Mouse (Mus musculus) CD4-positive, CD25-positive, alpha-beta regulatory T cell, adult 2 months (primary cell): ENCODE results near the gene Baiap2l1.

Experiments
- DNase-seq: peaks from one replicate; pipeline ENCODE4 v3.0.0-alpha.2; 2012; ENCODE audit warnings: low read depth, low spot score

The Baiap2l1 gene

DNA sequence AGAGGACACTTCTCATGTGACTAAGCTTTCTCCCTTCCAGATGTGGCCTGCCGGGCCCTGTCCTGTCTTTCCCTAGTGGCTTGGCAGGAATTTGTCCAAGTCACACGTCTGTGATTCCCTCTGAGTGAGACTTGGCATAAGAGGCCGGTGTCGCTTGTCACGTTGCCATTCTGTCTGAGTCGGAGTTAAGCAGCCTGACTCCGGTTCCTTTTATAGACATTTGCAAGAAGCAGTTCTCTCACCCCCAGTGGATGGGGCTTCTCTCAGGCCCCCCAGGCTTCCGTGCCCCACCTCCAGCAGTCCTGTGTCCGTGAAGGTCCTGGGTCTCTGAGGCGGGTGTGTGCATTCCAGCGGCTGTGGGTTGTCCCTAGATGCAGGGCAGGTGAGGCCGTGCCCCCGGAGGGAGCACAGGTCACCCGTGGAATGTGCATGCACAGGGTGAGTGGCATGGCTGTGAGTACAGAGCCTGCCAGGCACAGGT, 99.7 kb downstream of the Baiap2l1 start:
- no peak for DNase-seq

DNA sequence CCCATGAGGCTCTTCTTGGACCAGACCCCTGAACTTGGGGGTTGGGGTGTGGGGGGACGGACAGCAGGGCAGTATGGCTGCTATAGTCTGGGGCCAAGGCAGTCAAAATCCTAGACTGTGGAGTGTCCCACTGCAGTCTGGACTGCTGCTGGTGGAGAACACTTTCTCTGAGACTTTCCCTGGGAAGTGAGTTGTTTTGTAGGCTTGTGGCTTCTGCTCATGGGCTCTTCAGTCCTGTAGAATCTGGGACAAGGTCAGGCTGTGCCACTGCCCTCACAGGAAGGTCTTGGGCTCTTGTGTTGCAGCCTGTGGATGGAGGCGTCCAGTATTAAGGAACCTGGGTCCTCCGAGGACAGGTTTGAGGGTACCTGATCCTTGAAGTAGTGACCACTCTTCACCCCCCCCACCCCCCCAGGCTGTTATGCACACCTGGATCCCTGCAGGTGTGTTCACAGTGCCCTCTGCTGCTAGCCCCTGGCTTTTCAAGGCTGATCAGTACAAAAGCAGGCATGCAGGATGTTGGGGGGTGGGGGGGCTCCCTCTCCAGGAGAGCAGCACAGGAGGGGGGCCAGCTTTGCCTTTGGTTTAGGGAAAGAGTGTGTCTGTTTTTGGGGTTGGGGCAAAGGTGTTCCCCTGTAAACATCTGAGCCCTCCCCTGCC, 100.3 kb downstream of the Baiap2l1 start:
- DNase-seq: peak; percentile 29

DNA sequence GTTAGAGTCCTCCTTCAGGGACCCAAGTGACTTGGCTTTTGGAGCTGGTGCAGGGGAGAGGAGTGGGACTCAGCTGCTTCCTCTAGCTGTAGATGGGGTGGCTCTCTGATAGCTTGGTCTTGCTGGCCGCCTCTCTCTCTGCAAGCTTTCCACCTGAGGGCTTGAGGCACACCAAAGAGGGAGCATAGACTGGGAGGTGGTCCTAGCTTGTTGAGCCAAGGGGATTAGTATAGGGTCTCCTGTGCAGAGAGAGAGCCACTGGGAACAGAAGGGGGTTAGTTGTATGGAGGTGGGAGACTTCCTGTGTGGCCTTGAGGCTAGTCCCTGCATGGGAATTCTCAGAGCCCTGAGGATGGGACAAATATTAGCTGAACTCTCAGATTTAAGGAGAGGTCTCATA, 101.0 kb downstream of the Baiap2l1 start:
- DNase-seq: no peak

DNA sequence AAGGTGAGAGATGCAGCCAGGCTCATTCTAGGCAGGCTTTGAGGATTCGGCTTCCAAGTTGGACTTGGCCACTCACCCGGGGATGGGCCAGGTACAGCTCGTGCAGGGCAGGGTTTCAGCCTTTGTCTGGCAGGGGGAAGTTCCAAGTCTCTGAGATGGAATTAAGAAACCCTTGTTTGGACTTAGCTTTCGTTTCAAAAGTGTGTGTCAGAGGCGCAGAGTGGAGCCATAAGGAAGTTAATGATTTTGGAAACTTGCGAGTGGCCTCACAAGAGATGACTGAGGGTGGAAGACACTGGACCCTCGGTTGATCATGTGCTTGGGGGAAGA, 101.4 kb downstream of the Baiap2l1 start:
- DNase-seq: no peak

DNA sequence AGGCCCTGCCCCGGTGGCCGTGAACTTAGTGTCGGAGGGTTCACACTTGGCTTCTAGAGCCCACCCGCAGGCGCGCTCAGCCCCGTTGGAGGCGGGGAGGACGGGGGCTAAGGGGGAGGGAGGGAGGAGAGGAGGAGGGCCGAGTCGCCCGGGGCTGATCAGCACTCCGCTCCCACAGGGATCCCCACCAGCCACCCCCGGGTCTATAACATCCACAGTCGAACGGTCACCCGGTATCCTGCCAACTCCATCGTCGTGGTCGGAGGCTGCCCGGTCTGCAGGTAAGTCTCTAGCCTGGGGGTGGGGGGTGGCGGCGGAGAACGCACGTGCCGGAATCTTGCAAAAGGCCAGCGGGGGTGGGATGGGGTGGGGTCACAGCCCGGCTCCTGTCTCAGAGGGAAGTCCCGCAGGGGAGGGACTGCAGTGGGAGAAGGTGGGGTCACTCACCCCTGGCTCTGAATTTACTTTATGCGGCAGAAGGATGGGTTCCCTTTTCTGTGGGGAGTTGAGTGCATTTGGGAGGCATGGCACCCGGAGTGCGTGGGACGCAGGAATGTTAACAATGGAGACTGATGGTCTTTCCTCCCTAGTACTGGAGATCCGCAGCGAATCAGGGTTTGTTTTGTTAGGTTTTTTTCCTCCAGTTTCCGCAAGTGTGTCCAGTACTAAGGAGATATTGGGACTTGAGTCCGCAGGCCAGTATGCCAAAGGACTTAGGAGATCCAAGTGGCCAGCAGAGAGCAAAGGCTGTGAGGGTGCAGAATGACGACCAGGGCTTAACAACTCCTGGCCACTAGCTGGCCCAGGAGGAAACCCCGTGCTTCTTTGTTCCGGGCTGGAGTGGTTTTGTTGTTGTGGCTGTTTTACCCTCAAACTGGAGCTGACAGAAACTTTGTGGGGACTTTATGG, 102.0 kb downstream of the Baiap2l1 start:
- peak; percentile 63 for DNase-seq

DNA sequence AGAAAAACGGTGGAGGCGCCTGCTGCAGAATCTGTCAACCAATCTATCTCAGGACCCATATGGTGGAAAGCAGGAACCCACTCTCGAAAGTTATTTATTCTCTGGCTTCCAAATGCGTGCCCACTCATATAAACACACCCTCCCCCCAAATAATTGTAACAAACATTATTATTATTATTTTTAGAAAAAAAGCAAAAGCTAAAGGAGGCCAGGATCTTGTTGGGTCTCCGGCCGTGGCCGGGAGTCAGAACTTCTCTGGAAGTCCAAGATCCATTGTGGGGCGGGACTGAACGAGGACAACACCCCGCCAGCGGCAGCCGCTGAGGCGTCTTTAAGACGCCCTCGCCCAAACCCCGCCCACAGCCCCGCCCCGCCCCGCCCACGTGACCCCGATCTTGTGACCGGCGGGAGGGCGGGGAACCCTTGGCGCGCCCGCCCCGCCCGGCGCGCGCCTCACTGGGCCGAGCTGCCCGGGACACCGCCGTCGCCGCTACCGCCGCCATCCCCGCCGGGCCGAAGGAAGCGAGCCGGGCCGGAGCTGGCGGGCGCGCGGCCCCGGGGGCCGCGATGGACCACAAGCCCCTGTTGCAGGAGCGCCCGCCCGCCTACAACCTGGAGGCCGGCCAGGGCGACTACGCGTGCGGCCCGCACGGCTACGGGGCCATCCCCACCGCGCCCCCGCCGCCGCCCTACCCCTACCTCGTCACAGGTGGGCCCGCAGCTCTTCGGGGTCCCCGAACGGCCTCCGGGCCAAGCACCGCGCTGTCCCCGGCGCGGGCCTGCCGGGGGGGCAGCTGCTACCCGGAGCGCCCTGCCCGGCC, 102.9 kb downstream of the Baiap2l1 start:
- peak; percentile 93 for DNase-seq

DNA sequence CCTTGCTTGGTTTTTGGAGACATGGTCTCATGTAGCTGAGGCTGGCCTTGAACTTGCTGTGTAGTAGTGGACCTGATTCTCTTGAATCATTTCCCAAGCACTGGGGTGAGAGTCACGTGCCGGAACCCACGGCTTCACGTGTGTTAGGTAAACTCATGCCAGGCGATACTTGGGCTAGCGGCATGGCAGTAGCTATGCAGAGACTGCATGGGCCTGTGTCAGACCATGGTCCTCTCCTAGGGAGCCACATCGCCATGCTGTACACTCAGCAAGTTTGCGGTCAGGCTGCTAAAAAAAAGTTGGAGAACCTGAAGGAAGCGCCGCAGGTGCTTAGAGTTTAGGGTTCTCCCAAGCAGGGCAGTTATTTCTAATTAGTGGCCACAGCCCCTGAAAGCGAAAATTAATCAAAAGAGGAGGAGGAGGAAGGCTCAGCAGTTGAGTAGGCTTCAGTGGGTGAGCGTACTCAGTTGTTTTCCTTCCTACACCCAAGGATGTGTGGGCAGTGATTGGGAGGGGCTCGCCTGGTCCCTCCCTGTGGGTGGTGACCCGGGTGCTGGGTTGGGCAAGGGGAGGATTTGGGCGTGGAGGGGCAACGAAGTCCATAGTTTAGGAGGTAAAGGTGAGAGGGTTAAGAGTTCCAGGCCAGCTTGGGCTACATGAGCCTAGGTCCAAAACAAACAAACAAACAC, 103.6 kb downstream of the Baiap2l1 start:
- DNase-seq: peak; percentile 66

DNA sequence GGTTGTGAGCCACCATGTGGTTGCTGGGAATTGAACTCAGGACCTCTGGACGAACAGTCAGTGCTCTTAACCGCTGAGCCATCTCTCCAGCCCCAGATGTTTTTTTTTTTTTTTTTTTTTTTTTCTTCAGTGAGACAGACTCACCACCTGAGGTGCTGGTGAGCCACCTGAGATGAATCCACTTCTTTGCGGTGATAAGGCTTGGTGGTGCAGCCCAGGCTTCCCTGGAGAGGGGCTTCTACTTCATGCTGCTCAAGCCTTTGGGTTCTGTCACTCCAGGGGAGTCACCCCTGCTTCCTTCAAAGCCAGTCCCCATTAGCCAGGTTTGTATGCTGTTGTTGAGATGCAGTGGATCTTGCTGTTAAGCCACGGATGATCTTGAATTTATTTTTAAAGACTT, 104.7 kb downstream of the Baiap2l1 start:
- peak; percentile 65 for DNase-seq

DNA sequence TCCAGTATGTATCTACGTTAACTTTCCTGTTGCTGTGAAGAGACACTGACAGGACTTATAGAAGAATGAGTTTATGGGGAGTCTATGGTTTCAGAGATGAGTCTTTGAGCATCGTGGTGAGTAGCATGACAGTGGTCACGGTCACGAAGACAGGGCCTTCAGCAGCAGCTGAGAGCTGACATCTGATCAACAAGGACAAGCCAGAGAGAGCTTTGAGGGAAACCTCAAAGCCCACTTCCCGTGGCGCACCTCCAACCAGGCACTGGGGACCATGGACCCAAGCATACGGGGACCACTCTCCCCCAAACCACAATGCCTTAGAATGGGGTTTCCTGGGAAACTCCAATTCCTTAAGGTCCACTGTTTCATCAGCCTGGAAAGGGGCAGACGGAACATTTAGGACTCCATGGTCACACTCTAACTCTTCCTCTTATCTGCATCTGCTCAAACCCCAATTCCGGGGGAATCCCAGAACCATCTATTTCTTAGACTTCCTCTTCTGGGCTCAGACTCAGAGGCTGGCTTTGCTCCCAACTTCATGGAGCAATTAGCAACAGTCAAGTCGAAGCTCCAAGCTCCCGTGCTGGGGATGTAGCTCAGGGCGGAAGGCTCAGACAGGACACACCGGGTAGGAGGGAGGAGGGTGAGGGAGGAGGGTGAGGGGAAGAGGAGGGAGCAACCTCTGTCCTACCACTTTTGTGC, 105.9 kb downstream of the Baiap2l1 start:
- DNase-seq: no peak

DNA sequence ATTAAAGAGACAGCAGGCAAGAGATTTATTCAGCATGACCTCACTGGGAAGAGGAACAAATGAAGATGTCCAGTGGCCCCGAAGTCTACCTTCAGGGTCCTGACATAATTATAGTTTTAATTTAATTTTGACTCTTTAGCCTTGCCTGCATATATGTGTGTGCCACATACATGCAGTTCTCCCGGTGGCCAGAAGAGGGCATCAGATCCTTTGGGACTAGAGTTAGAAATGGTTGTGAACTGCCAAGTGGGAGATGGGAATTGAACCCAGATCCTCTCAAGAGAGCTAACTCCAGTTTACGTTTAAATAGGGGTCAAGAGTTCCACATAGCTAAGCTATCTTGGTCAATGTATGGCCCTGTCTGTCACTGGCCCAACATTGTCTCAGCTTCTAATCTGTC, 108.0 kb downstream of the Baiap2l1 start:
- DNase-seq: peak; percentile 52

DNA sequence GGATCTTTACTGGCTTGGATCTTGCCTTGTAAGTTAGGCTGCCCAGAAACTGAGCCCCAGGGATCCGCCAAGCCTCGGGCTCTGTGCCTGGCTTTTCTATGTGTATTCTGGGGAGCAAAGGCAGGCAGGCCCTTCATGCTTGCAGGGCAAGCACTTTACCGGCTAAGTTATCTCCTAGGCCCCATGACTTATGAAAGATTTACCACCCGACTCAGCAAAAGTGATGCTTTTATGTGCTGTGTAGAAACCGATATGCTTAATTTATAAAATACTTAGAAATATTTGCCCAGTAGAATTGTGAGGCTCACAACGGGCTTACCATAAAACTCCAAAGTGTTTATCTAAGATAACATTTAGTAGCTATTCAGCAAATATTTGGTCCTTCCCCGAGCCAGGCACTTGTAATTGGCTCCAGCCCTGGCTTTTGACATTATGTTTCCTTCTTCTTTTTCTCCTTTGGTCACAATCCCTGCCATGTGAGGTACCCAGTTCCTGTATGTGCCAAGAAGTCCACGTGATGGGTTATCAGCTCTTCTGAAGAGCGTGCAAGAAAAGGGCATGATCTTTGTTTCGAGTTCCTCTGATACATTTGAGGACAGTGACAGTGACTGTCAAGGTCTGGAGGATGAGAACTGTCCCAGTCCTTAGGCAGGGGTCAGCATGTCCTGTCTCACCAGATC, 109.9 kb downstream of the Baiap2l1 start:
- no peak for DNase-seq

DNA sequence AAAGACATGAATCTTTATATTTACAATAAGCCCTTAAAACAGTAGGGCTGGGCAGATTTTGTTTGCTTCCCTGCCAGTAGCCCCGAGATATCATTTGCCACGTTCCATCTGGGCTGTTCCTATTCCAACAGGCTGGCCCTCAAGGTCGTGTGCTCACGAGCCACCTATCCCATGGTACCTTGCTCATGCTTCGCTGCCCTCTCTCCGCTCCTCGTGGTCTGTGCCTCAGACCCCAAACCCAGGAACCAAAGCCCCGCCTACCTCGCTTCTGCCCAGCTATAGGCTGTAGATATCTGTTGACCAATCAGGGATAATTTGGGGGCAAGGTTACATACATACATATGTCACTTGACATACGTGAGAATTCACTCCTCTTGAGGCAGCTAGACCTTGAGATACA, 110.6 kb downstream of the Baiap2l1 start:
- no peak for DNase-seq

DNA sequence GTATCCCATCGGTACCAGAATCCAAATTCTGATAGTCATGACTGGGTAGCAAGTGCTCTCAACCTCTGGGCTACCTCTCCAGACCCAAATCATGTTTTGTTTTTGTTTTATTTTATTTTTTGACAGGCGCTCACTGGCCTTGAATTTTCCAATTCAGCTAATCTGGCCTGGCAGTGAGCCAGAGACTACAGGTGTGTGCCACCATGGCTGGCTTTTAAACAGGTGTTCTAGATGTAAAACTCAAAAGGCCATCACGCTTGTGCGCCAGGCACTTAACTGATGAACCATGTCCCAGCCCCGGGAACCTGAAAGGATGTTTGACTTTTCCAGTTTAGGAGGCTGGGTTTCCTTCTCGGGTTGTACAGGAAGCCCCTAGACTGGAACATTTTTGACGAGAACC, 111.2 kb downstream of the Baiap2l1 start:
- no peak for DNase-seq

DNA sequence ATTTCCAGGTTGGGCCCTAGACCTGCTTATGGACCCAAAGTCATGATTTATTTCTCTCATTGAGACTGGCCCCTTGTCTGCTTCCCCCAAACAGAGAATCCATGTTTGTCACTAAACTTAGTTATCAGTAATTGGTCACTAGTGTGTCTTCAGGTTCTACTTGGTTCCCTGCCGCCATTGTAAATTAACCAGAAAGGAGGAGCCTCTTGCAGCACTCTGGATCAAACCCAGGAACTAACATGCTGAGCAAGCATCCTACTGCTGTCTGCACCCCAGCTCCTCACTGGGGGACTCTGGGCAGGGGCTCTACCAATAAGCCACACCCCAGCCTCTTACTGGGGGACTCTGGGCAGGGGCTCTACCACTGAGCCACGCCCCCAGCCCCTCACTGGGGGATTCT, 112.3 kb downstream of the Baiap2l1 start:
- no peak for DNase-seq

DNA sequence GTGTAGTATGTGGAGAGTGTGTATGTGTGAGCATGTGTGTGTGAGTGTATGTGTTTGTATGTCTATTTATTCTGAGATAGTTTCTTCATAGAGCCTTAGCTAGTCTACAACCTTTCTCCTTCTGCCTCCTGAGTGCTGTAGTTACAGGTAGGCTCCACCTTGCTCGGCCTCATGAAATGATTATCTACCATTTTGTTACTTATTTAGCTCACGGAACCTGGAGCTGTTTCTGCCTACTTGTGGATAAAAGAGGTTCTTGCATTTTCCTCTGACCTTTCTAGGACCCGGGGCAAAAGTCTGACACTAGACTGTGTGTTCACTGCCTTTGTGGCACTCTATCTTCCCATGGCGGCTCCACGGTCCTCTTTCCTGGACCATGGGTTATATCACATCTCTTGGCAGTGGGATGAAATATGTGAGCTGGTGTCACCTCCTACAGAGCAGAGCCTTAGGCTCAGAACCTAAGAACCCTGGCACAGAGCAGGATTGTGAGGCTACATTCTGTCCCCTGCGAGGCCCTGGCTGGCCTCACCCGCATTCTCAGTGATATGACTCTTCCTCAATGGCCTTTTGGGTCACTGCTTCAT, 113.9 kb downstream of the Baiap2l1 start, which contains the start of gene Bri3:
Gene Bri3 (plus strand): TSS at position 537 of the 587 bp plus-strand sequence.
- no peak for DNase-seq

DNA sequence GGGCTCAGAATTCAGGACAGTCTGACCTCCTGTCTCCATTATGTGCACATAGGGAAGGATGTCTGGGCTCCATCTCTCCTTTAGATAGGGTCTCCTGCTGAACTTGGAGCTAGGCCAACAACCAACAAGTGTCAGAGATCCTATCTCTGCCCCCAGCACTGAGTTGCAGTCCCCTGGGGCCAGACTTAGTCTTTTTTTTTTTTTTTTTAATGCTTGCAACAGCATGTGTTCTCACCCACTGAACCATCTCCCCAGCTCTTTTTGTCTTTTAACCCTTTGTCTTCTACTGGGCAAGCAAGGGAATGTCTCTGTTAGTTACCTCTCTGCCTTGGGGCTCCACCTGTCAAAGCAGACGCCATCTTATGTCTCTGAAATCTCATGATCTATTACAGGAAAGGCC, 118.9 kb downstream of the Baiap2l1 start:
- no peak for DNase-seq

DNA sequence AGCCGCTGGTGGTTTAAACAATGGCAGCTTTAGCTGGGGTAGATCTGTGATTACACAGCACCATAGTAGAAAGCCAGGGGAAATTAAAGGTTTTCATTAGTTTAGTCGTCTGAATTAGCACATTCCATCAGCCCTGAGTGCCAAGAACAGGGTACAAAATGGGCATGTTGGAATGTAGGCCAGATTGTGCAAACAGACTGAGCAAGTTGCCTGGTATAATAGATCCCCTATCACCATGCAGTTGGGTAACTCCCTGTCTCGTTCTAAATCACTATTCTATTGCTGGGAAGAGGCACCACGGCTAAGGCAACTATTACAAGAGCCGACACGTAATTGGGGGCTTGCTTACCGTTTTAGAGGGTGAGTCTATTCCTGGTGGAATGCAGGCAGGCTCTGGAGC, 123.2 kb downstream of the Baiap2l1 start:
- DNase-seq: no peak

DNA sequence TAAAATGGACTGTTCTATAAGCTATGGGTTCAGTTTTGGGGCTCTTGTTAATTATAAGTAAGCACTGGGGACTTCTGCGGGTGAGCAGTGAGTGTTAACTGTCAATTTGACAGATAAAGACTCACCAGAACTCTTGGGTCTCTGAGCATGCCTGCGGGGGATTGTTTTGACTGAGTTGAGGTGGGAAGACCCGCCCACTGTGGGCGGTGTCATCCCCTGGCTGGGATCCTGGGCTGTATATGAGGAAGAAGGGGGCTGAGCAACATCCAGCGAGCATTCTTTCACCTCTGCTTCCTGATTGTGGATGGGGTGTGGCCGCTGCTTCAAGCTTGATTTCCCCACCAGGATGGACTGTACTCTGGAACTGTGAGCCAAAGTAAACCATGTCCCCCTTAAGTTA, 123.7 kb downstream of the Baiap2l1 start:
- no peak for DNase-seq

DNA sequence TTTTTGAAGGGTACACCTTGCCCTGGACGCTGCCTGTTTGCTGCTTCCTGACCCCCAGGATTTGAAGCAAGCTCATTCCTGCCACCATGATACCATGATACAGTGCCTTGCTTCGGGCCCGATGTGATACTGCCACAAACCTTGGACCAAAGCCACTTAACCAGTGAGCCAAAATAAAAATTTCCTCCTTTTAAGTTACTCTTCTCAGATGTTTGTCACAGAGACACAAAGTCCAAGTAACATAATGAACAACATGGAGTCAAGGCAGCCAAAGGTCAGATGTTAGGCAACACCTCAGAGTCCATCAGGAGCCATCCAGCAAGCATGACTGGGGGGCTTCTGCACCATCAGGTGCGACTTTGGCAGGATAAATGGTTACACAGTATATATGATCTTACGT, 125.4 kb downstream of the Baiap2l1 start:
- no peak for DNase-seq

DNA sequence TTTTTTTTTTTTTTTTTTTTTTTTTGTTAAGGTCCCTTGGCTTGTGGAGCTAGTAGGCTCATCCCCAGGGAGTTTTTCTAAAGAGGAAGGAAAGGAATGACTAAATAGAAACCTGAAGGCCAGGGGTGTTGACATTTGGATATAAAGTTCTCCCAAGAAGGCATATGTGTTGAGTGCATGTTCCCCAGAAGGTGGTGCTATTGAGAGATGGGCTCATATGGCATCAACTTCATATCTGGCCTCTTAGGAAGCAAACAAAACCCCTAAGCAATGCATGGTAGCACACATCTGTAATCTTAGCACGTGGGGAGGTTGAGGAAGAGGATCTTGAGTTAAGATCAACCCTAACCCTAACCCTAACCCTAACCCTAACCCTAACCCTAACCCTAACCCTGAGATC, 126.5 kb downstream of the Baiap2l1 start:
- peak; percentile 75 for DNase-seq
